Mouse (Mus musculus) midbrain, embryonic 15.5 days (tissue): Measurements from ENCODE around the gene Gm7168. TPM values are rescaled to one million over a fixed set of nuclear protein-coding genes. Genes with fewer than 3 reads are reported as not detected.

Experiments used
- polyA plus RNA-seq: library from polyadenylated mRNA; unstranded; fragments of >200 nt; fragmentation: Nextera tagmentation; extraction: Ambion mirVana; gene quantifications from 2 replicates; pipeline ENCODE4 v1.2.1, GENCODE M21; 2015

Gm7168 gene
- polyA plus RNA-seq, 1 experiment from 2014 or later, result not detected

Other genes starting within 250 kb of the Gm7168 start
- gene Afdn, start 187.8 kb upstream of the Gm7168 start, polyA plus RNA-seq, result 146 and 164 TPM in 2 replicates
- gene Tcte2, start 186.5 kb upstream of the Gm7168 start, polyA plus RNA-seq, result 18.4 and 22.8 TPM in 2 replicates
- not detected in 2 replicates for gene Gm7356, start 55.3 kb downstream of the Gm7168 start, polyA plus RNA-seq
- not detected in 2 replicates for gene Gm7358, start 111.2 kb downstream of the Gm7168 start, polyA plus RNA-seq